Mouse (Mus musculus): ENCODE measurements at regions not wholly inside any gene's neighbourhood (a gene's known extent, or its start where the extent isn't known, plus 50 kb on each side); places are given as distances from the start of the nearest gene placed in this dataset.
A peak's percentile ranks its signal among the peaks of the same experiment; 100 is the strongest.

GRCm38 (mm10) chr1:55863113-55863512, 457.4 kb downstream of the Plcl1 start:
- Histone ChIP-seq H3K36me3 (ENCODE audit: insufficient read depth, low read length) (no peaks in the 10 kb centered on the region), H3K27ac (ENCODE audit: low read length) (no peak overlapping the region), H3K4me2 (replicated peaks; ENCODE audit: low read depth, low read length) (no peak overlapping the region), H3K4me1 (ENCODE audit: insufficient read depth, low read depth, low read length) (no peaks in the 10 kb centered on the region), H3K9ac (replicated peaks; ENCODE audit: low read depth) (no peak overlapping the region), H3K27me3 (replicated peaks; ENCODE audit: insufficient read depth, low read length) (no peaks in the 10 kb centered on the region), H3K9me3 (ENCODE audit: low read length) (no peaks in the 10 kb centered on the region), H3K4me3 (ENCODE audit: low read depth, low read length) (no peak overlapping the region)
- TF ChIP-seq EP300 (IDR thresholded peaks at IDR 0.05) (no peak), CTCF (IDR thresholded peaks at IDR 0.05) (no peak)
- WGBS = 65% methylated on average over 3 of the region's 3 CpGs
- DNase-seq (ENCODE audit: low spot score) = no peak
- ATAC-seq = no peak

- ATAC-seq = peak; percentile 90
- H3K9ac ChIP-seq (replicated peaks; ENCODE audit: low read depth) = no peak overlapping the region
- H3K27ac ChIP-seq (ENCODE audit: low read length) = no peak overlapping the region
- H3K9me3 ChIP-seq (ENCODE audit: low read length) = no peaks in the 10 kb centered on the region
- no peak overlapping the region for H3K4me2 ChIP-seq (replicated peaks; ENCODE audit: low read depth, low read length)
- 53% methylated on average over 4 of the region's 4 CpGs for WGBS
- no peaks in the 10 kb centered on the region for H3K27me3 ChIP-seq (replicated peaks; ENCODE audit: insufficient read depth, low read length)
- H3K36me3 ChIP-seq (ENCODE audit: insufficient read depth, low read length) = no peaks in the 10 kb centered on the region
- peak; percentile 56; the same call in 1 of the 2 replicates for TF ChIP-seq EP300 (IDR thresholded peaks at IDR 0.05)
- no peak for TF ChIP-seq CTCF (IDR thresholded peaks at IDR 0.05)
- no peak overlapping the region for H3K4me3 ChIP-seq (ENCODE audit: low read depth, low read length)
- H3K4me1 ChIP-seq (ENCODE audit: insufficient read depth, low read depth, low read length) = no peaks in the 10 kb centered on the region
- peak; percentile 68 for DNase-seq (ENCODE audit: low spot score)
Observed at GRCm38 (mm10) chr1:55865274-55865673, 459.6 kb downstream of the Plcl1 start.

GRCm38 (mm10) chr1:55866677-55867076, 461.0 kb downstream of the Plcl1 start:
- H3K4me1 ChIP-seq (ENCODE audit: insufficient read depth, low read depth, low read length) = no peaks in the 10 kb centered on the region
- no peaks in the 10 kb centered on the region for H3K9me3 ChIP-seq (ENCODE audit: low read length)
- H3K27me3 ChIP-seq (replicated peaks; ENCODE audit: insufficient read depth, low read length) = no peaks in the 10 kb centered on the region
- no peak overlapping the region for H3K27ac ChIP-seq (ENCODE audit: low read length)
- TF ChIP-seq CTCF (IDR thresholded peaks at IDR 0.05) = no peak
- no peak for TF ChIP-seq EP300 (IDR thresholded peaks at IDR 0.05)
- H3K4me3 ChIP-seq (ENCODE audit: low read depth, low read length) = no peak overlapping the region
- H3K36me3 ChIP-seq (ENCODE audit: insufficient read depth, low read length) = no peaks in the 10 kb centered on the region
- H3K4me2 ChIP-seq (replicated peaks; ENCODE audit: low read depth, low read length) = no peak overlapping the region
- ATAC-seq (no peak), DNase-seq (ENCODE audit: low spot score) (no peak)
- H3K9ac ChIP-seq (replicated peaks; ENCODE audit: low read depth) = no peak overlapping the region

- TF ChIP-seq CTCF (IDR thresholded peaks at IDR 0.05) = no peak
- TF ChIP-seq EP300 (IDR thresholded peaks at IDR 0.05) = no peak
- DNase-seq (ENCODE audit: low spot score) = no peak
- H3K4me3 ChIP-seq (ENCODE audit: low read depth, low read length) = no peak overlapping the region
- ATAC-seq = no peak
- WGBS = 83% methylated on average over 4 of the region's 4 CpGs
- no peaks in the 10 kb centered on the region for H3K36me3 ChIP-seq (ENCODE audit: insufficient read depth, low read length)
- H3K9ac ChIP-seq (replicated peaks; ENCODE audit: low read depth) = no peak overlapping the region
- no peak overlapping the region for H3K4me2 ChIP-seq (replicated peaks; ENCODE audit: low read depth, low read length)
- H3K4me1 ChIP-seq (ENCODE audit: insufficient read depth, low read depth, low read length) = no peaks in the 10 kb centered on the region
- H3K27me3 ChIP-seq (replicated peaks; ENCODE audit: insufficient read depth, low read length) = no peaks in the 10 kb centered on the region
- H3K9me3 ChIP-seq (ENCODE audit: low read length) = no peaks in the 10 kb centered on the region
- no peak overlapping the region for H3K27ac ChIP-seq (ENCODE audit: low read length)
Observed at GRCm38 (mm10) chr1:55873583-55873982, 467.9 kb downstream of the Plcl1 start.

DNA sequence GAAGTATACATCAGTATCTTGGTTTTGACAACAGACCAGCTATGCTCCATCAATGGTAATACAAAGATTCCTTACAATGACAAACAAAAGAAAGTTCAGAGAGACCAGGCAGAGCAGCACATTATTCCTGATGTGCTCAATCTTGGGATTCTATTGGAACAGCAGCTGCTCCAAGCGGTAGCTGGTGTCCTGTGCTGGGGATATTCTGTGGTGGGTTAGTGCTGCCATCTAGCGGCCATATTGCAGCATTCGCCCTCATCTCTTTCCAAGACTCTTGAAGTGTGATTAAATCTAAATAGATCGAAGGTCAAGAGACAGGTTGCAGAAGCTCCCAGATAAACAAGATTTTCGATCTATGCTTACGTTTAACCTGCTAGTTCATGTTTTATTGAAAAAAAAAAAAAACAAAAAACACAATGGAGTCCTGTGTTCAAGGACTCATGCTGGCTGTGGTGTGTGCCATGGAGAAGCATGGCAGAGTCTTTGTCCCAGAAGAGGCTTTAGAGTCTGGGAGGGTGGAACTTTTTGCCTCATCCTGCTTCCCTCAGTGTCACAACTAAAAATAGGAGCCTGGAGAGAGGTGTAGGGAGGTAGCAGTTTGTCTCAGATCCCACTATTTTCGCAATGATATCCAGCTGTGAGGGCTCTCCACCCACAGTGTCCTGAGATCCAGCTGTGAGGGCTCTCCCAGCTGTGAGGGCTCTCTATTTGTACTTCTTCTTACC, 468.6 kb downstream of the Plcl1 start:
- H3K27me3 ChIP-seq (replicated peaks; ENCODE audit: insufficient read depth, low read length) = no peaks in the 10 kb centered on the region
- H3K9me3 ChIP-seq (ENCODE audit: low read length) = no peaks in the 10 kb centered on the region
- no peak overlapping the region for H3K4me2 ChIP-seq (replicated peaks; ENCODE audit: low read depth, low read length)
- no peak; the same call in 1 of the 2 replicates for ATAC-seq
- no peak overlapping the region for H3K4me3 ChIP-seq (ENCODE audit: low read depth, low read length)
- WGBS = 12% methylated on average over 7 of the region's 7 CpGs
- DNase-seq (ENCODE audit: low spot score) = peak; percentile 87
- no peak overlapping the region for H3K27ac ChIP-seq (ENCODE audit: low read length)
- no peaks in the 10 kb centered on the region for H3K4me1 ChIP-seq (ENCODE audit: insufficient read depth, low read depth, low read length)
- TF ChIP-seq CTCF (IDR thresholded peaks at IDR 0.05) = peak; percentile 89
- TF ChIP-seq EP300 (IDR thresholded peaks at IDR 0.05) = no peak
- no peak overlapping the region for H3K9ac ChIP-seq (replicated peaks; ENCODE audit: low read depth)
- no peaks in the 10 kb centered on the region for H3K36me3 ChIP-seq (ENCODE audit: insufficient read depth, low read length)

DNA sequence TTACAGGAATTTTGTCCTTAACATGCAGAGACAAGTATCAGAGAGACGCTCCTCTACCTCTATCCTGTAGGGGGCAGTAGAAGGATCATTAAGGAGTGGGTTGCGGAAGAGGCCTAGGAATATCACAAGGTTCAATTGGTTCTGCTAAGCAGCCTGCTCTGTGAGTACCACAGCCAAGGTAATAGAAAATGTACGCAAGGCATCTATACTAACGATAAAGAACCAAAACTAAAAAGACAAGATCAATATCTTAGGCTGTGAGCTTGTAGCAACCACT, 469.1 kb downstream of the Plcl1 start:
- Histone ChIP-seq H3K9ac (replicated peaks; ENCODE audit: low read depth) (no peak overlapping the region), H3K27me3 (replicated peaks; ENCODE audit: insufficient read depth, low read length) (no peaks in the 10 kb centered on the region), H3K27ac (ENCODE audit: low read length) (no peak overlapping the region), H3K4me1 (ENCODE audit: insufficient read depth, low read depth, low read length) (no peaks in the 10 kb centered on the region), H3K4me3 (ENCODE audit: low read depth, low read length) (no peak overlapping the region), H3K9me3 (ENCODE audit: low read length) (no peaks in the 10 kb centered on the region), H3K4me2 (replicated peaks; ENCODE audit: low read depth, low read length) (no peak overlapping the region), H3K36me3 (ENCODE audit: insufficient read depth, low read length) (no peaks in the 10 kb centered on the region)
- DNase-seq (ENCODE audit: low spot score) (peak; percentile 64), ATAC-seq (no peak)
- WGBS = 67% methylated on average over 4 of the region's 4 CpGs
- peak; percentile 64 for TF ChIP-seq CTCF (IDR thresholded peaks at IDR 0.05)
- TF ChIP-seq EP300 (IDR thresholded peaks at IDR 0.05) = no peak

DNA sequence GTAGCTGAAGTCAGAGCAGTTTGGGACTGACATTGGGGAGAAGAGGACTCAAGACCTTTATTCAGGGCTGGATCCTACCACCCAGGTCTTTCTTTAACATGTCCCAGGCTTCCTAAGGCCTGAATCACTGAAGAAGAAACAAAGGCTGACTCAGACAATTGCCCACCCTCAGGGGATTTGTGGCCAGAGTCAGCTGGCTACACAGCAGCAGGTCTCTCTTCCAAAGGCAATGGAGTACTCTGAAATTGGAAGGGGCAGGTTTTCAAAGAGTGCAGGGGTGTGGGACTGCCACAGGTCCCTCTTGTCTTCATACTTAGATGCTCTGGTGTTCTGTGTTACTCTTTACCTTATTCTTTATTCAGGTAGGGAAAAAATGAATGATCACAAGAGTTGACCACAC, 478.9 kb downstream of the Plcl1 start:
- H3K9ac ChIP-seq (replicated peaks; ENCODE audit: low read depth) = no peak overlapping the region
- no peak for ATAC-seq

More for the DNA sequence above, 478.9 kb downstream of the Plcl1 start:
- Histone ChIP-seq H3K27ac (ENCODE audit: low read length) (no peak overlapping the region), H3K36me3 (ENCODE audit: insufficient read depth, low read length) (no peaks in the 10 kb centered on the region), H3K4me1 (ENCODE audit: insufficient read depth, low read depth, low read length) (no peaks in the 10 kb centered on the region), H3K9me3 (ENCODE audit: low read length) (no peaks in the 10 kb centered on the region), H3K4me2 (replicated peaks; ENCODE audit: low read depth, low read length) (no peak overlapping the region), H3K4me3 (ENCODE audit: low read depth, low read length) (no peak overlapping the region), H3K27me3 (replicated peaks; ENCODE audit: insufficient read depth, low read length) (no peaks in the 10 kb centered on the region)
- TF ChIP-seq EP300 (IDR thresholded peaks at IDR 0.05) (no peak), CTCF (IDR thresholded peaks at IDR 0.05) (no peak)
- DNase-seq (ENCODE audit: low spot score) = no peak

All from lung, postnatal 0 days (tissue).